Mouse (Mus musculus): ENCODE data around the gene Grm1.

DNA sequence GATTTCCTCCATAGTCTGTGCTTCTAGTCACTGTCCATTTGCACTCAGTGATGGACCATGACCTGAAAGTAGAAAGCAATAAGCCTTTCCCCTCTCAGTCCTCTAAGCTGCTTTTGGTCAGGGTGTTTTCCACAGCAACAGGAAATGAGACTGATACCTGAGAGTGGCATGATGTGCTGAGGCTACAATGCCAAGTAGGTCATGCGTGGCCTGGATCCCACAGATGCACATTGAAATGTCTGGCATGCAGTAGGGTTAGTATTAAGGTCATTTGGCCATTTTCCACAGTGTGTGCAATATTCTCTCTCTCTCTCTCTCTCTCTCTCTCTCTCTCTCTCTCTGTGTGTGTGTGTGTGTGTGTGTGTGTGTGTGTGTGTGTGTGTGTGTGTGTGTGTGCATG is 254.8 kb downstream of the Grm1 start:
- TF ChIP-seq JUN (IDR thresholded peaks at IDR 0.05; ENCODE audit: insufficient read depth, low read depth, low read length), result no peak
- TF ChIP-seq ELF1 (IDR thresholded peaks at IDR 0.05; ENCODE audit: low read depth, low read length), result no peak
- no peak for TF ChIP-seq CTCF (conservative IDR thresholded peaks at IDR 0.05 in 1 of 2, IDR thresholded peaks at IDR 0.05 in 1 of 2; ENCODE audit: low read depth in 2 of 2, low read length in 2 of 2)
- TF ChIP-seq POLR2A (IDR thresholded peaks at IDR 0.05; ENCODE audit: low read depth, low read length), result no peak
- TF ChIP-seq MXI1 (IDR thresholded peaks at IDR 0.05; ENCODE audit: low read depth, low read length), result no peak
- no peak for TF ChIP-seq ETS1 (conservative IDR thresholded peaks at IDR 0.05; ENCODE audit: low read depth, low read length)
- no peak for TF ChIP-seq TBP (conservative IDR thresholded peaks at IDR 0.05; ENCODE audit: low read depth, low read length)
- no peak for TF ChIP-seq ZNF384 (IDR thresholded peaks at IDR 0.05; ENCODE audit: low read depth, low read length)
- TF ChIP-seq SIN3A (IDR thresholded peaks at IDR 0.05; ENCODE audit: low read length), result no peak
- TF ChIP-seq CHD1 (IDR thresholded peaks at IDR 0.05; ENCODE audit: low read depth, low read length), result no peak
- no peak for TF ChIP-seq IRF4 (IDR thresholded peaks at IDR 0.05; ENCODE audit: low read depth, low read length)
